ENCODE assay signal across 8 mouse cellular contexts in genomic region chr13:91223063-91223462, GRCm38 (mm10). TPM values are rescaled to one million over a fixed set of nuclear protein-coding genes. Genes with fewer than 3 reads are reported as not detected.
DNase-seq lines count a peak whose midpoint lies in the region; ATAC-seq lines count a peak whose summit lies in the region.

No protein-coding gene starts in this region.

- H3K27me3 ChIP-seq in kidney, embryonic 15.5 days = no peaks in the 10 kb centered on the region
- H3K27me3 ChIP-seq in embryonic facial prominence, embryonic 10.5 days (replicated peaks; ENCODE audit: low read depth, poor library complexity, severe bottlenecking) = no peaks in the 10 kb centered on the region
- H3K27me3 ChIP-seq in hindbrain, embryonic 12.5 days = no peaks in the 10 kb centered on the region
- no peaks in the 10 kb centered on the region for H3K27me3 ChIP-seq in midbrain, embryonic 14.5 days (ENCODE audit: control insufficient read depth, insufficient read depth, low read length)

- H3K4me3 ChIP-seq in kidney, embryonic 15.5 days (replicated peaks) = peak overlapping the region; percentile 69
- peak overlapping the region; percentile 66 for H3K4me3 ChIP-seq in embryonic facial prominence, embryonic 10.5 days
- H3K4me3 ChIP-seq in hindbrain, embryonic 12.5 days = peak overlapping the region; percentile 65
- H3K4me3 ChIP-seq in midbrain, embryonic 14.5 days (replicated peaks; ENCODE audit: low read depth, low read length) = peak overlapping the region; percentile 60

- peak overlapping the region; percentile 69; the same call in 1 of the 2 replicates for H3K9ac ChIP-seq in kidney, embryonic 15.5 days
- peak overlapping the region; percentile 71 for H3K9ac ChIP-seq in hindbrain, embryonic 12.5 days
- H3K9ac ChIP-seq in midbrain, embryonic 14.5 days (replicated peaks; ENCODE audit: low read length) = peak overlapping the region; percentile 81

- H3K27ac ChIP-seq in kidney, embryonic 15.5 days = peak overlapping the region; percentile 98
- H3K27ac ChIP-seq in embryonic facial prominence, embryonic 10.5 days (replicated peaks) = peak overlapping the region; percentile 97
- H3K27ac ChIP-seq in hindbrain, embryonic 12.5 days = peak overlapping the region; percentile 92
- H3K27ac ChIP-seq in midbrain, embryonic 14.5 days (replicated peaks; ENCODE audit: low read depth, low read length) = peak overlapping the region; percentile 91

- H3K9me3 ChIP-seq in kidney, embryonic 15.5 days (replicated peaks) = no peaks in the 10 kb centered on the region
- H3K9me3 ChIP-seq in embryonic facial prominence, embryonic 10.5 days = no peaks in the 10 kb centered on the region
- H3K9me3 ChIP-seq in hindbrain, embryonic 12.5 days (replicated peaks) = no peaks in the 10 kb centered on the region
- no peaks in the 10 kb centered on the region for H3K9me3 ChIP-seq in midbrain, embryonic 14.5 days (ENCODE audit: control insufficient read depth, low read length)

- peak; percentile 44 for ATAC-seq in kidney, embryonic 15.5 days (replicated peaks; ENCODE audit: low FRiP score)
- 0 out of 2 replicates have a peak, but pooled peaks have one; percentile 27 for ATAC-seq in hindbrain, embryonic 12.5 days (ENCODE audit: low FRiP score)
- ATAC-seq in midbrain, embryonic 14.5 days (ENCODE audit: low FRiP score, low TSS enrichment) = no peak

- H3K4me1 ChIP-seq in kidney, embryonic 15.5 days = peaks cover 11% of the 10 kb centered on the region; the same call in 1 of the 2 replicates
- H3K4me1 ChIP-seq in embryonic facial prominence, embryonic 10.5 days = peaks cover 15% of the 10 kb centered on the region
- H3K4me1 ChIP-seq in hindbrain, embryonic 12.5 days = peaks cover 6% of the 10 kb centered on the region
- H3K4me1 ChIP-seq in midbrain, embryonic 14.5 days (ENCODE audit: control insufficient read depth, insufficient read depth, low read length) = peaks cover 8% of the 10 kb centered on the region

- H3K36me3 ChIP-seq in kidney, embryonic 15.5 days = no peaks in the 10 kb centered on the region
- H3K36me3 ChIP-seq in embryonic facial prominence, embryonic 10.5 days (replicated peaks) = no peaks in the 10 kb centered on the region
- no peaks in the 10 kb centered on the region for H3K36me3 ChIP-seq in hindbrain, embryonic 12.5 days
- H3K36me3 ChIP-seq in midbrain, embryonic 14.5 days (ENCODE audit: control insufficient read depth, insufficient read depth, low read length) = no peaks in the 10 kb centered on the region

- DNase-seq in kidney, adult 8-10 months = no peak
- DNase-seq in embryonic facial prominence, embryonic 10.5 days (ENCODE audit: low spot score) = peak; percentile 33
- no peak for DNase-seq in midbrain, embryonic 14.5 days
- DNase-seq in natural killer cell, adult 2 months (ENCODE audit: low spot score in 2 of 2) = no peak
- DNase-seq in frontal cortex, postnatal 10 days (ENCODE audit: low spot score in 2 of 2) = no peak
- DNase-seq in adrenal gland, postnatal 25 days = no peak

- peak overlapping the region; percentile 62 for H3K4me2 ChIP-seq in kidney, embryonic 15.5 days
- peak overlapping the region; percentile 49 for H3K4me2 ChIP-seq in hindbrain, embryonic 12.5 days (replicated peaks)
- peak overlapping the region; percentile 53 for H3K4me2 ChIP-seq in midbrain, embryonic 14.5 days (ENCODE audit: low read length)

- 26% methylated on average over 1 of the region's 1 CpGs for WGBS in kidney, embryonic 15.5 days
- WGBS in embryonic facial prominence, embryonic 10.5 days = 59% methylated on average over 1 of the region's 1 CpGs
- 53% methylated on average over 1 of the region's 1 CpGs for WGBS in hindbrain, embryonic 12.5 days
- 41% methylated on average over 1 of the region's 1 CpGs for WGBS in midbrain, embryonic 14.5 days

RNA-seq across cellular contexts. Expression of gene Atg10, which starts 0.7 kb away (rescaled TPM):
- polyA plus RNA-seq in kidney, embryonic 15.5 days (2015; fragmentation: Nextera tagmentation; extraction: Ambion mirVana) = 12.6 and 13.4 TPM in 2 replicates
- polyA plus RNA-seq in embryonic facial prominence, embryonic 10.5 days (2016; fragmentation: Nextera tagmentation; extraction: Ambion mirVana) = 9.2 and 10.5 TPM in 2 replicates
- 17.0 and 17.5 TPM in 2 replicates for polyA plus RNA-seq in hindbrain, embryonic 12.5 days (2016; fragmentation: Nextera tagmentation; extraction: Ambion mirVana)
- 14.2 and 14.5 TPM in 2 replicates for polyA plus RNA-seq in midbrain, embryonic 14.5 days (2014; fragmentation: Nextera tagmentation; extraction: Ambion mirVana)
- 15.2 and 20.6 TPM in 2 replicates for total RNA-seq in adrenal gland, postnatal 25 days (2021)
